Mouse (Mus musculus) ES-Bruce4 (cell line): ENCODE data around the gene Brd2.

Source experiments
- CTCF ChIP-seq: IDR thresholded peaks from one replicate; pipeline ENCODE4 v1.8.1; 2011; ENCODE audit warnings: low read depth, low read length
- POLR2A ChIP-seq: IDR thresholded peaks from one replicate; pipeline ENCODE4 v1.8.1; 2011; ENCODE audit warnings: low read length; ENCODE audit not compliant: insufficient read depth

- TF ChIP-seq POLR2A (no peak), CTCF (no peak)
Measured at GRCm38 (mm10) chr17:34107109-34107867, 15.1 kb downstream of the Brd2 start.
